Mouse (Mus musculus) bone marrow, adult 2 months (tissue): ENCODE data around the gene Cacnb2.

Experiments
- CTCF ChIP-seq: fragments of 200-500 bp; IDR thresholded peaks from 2 replicates; pipeline ENCODE4 v1.5.1; 2011; ENCODE audit warnings: low read length, control low read depth; ENCODE audit not compliant: control insufficient read depth, insufficient read depth
- POLR2A ChIP-seq: fragments of 200-500 bp; IDR thresholded peaks from 2 replicates; pipeline ENCODE4 v1.6.1; 2011; ENCODE audit warnings: low read depth, mild to moderate bottlenecking, control low read depth, low read length, borderline replicate concordance; ENCODE audit not compliant: control insufficient read depth

- TF ChIP-seq POLR2A (no peak), CTCF (no peak)
These were observed 339.4 kb downstream of the Cacnb2 start for GRCm38 (mm10) chr2:14942261-14942660.
